Mouse (Mus musculus): ENCODE measurements at regions not wholly inside any gene's neighbourhood (a gene's known extent, or its start where the extent isn't known, plus 50 kb on each side); places are given as distances from the start of the nearest gene placed in this dataset.
"Not testable (repeated sequence)": the region's sequence is repeated elsewhere in the genome, so short reads cannot be mapped to it uniquely, and the experiment has no call there.

DNA sequence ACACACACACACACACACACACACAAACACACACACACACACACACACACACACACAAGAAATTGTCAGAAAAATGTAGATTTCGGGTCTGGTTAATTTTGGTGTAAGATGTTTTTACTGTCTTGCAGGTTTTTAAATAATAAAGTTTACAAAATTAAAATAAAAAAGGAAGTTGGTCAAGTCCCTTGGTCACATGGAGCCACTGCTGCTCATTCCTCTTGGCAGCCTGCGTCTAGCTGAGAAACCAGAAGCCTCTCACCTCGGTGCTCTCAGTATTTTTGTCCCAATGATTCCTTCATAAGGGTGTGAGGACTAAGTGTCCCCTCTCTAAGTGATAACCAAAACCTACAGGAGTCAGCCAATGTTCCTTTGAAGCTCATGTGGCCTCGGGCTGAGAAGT lies 76.8 kb upstream of the Smg1 start:
- no peak for DNase-seq (ENCODE audit: low spot score in 2 of 2)

DNA sequence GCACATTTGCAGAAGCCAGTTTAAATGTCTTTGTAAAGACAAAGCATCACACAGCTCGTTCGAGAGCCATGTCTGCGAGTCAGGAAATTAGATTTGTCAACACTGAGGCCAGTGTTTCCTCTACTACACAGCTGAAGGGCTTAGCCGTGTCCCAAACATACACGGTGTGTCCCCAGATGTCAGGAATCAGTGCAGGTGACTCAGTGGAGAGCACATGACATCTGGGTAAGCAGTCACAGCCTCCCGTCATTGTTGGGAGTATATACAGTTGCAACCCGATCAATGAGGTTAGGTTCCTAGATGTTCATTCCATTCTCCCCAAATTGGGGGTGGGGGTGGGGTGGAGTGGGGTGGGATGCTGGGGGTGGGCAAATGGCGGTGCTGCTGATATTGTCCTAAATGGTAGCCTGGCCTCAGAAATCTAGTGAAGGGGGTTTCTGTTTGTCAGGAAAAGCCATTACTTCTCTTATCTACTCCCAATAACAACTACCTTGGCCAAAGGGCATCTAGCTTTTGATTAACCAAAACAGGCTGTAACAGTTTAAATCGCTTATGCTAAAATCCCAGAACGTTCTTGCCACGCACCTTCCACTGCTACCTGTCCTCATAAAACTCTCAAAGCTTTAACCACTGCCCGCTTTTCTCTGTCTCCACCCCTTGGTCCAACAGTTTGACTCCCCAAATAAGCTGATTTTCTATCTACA lies 75.1 kb upstream of the Smg1 start:
- no peak for DNase-seq (ENCODE audit: low spot score in 2 of 2)

DNA sequence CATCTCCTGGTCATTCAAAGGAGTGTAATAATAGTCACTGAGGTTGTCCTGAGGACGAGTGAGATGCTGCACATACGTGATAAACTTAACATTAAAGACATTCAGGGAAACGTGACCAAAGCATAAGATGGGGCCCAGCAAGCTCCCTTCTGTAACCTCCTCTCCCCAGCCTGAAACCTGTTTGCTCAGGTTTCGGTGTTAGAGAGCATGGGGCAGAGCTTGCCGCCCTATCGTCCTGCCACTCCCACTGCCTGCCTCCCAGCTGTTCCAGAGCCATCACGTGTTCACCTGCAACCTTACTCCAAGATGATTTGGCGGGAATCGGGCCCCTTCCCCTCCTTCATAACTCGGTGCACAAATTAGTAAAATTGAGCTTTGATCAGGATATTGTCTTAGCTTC lies 71.4 kb upstream of the Smg1 start:
- not testable (repeated sequence) for DNase-seq (ENCODE audit: low spot score in 2 of 2)

DNA sequence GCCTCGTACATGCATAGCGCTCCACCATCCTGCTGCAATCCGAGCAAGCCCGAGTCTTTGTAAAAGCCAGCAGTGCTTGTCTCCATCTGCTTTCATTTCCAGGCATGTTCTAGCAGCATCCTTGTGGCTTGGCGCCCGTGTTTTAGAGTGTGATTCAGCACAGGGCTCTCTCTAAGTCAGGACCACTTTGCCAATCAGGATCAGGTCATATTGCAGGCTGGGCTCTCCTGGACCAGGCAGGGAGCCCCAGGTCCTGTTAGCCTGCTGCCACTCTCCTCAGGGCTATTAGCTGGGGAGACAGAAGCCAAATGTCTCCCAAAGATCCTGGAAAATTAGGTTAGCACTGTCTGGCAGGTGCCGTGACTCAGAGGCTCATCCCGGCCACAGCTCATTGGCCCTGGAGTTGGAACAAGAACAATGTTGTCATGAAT lies 70.8 kb upstream of the Smg1 start:
- DNase-seq (ENCODE audit: low spot score in 2 of 2) = peak; percentile 19 to 36

DNA sequence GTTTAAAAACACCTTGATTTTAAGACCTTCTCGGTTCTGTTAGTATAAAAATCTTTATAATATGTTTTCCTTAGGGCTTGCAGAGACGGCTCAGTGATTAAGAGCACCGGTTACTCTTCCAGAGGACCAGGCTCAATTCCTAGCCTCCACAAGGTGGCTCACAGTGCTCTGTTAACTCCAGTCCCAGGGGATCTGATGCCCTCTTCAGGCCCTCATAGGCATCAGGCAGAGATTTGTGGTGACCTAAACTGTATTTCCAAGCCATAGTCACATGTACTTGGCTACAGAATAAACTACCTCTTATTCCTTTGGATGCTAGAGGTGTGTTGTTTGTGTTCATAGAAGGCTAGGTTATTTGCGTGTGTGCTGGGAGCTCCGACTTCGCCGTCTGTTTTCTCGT lies 70.3 kb upstream of the Smg1 start:
- peak; percentile 27 to 42 for DNase-seq (ENCODE audit: low spot score in 2 of 2)

DNA sequence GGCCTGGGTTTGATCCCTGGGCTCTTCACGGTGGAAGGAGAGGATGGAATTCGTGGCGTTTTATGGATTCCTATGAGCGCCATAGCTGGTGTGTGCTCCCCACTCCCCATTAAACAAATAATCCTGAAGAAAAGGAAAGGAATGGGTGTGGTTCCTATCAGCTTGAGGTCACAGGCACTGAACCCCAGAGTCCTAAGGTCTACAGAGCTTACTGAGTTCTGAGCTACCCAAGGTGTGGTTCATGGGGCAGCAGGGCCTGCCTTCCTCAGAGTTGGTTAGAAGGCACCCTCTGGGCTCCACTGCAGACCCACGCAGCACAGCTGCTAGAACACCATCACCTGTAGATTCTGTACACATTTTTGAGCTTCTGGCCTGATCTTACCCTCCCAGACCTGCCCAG lies 66.3 kb upstream of the Smg1 start:
- DNase-seq (ENCODE audit: low spot score in 2 of 2) = no peak

DNA sequence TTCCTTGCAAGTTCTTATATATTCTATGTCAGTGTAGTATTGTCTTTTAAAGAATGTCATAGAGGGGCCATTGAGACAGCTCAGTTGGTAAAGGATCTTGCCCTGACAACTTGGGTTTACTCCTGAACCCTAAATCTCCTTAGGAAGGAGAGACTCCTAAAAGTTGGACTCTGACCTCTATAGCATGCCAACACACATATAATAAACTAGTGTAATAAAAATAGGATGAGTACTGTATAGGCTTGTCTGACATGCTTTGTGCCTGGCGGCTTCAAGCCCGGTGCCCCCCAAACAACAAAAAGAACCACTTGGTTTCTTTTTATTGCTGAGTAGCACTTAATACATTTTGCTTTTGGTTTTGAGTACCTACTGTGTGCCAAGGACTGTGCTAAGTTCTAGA lies 65.4 kb upstream of the Smg1 start:
- no peak for DNase-seq (ENCODE audit: low spot score in 2 of 2)

DNA sequence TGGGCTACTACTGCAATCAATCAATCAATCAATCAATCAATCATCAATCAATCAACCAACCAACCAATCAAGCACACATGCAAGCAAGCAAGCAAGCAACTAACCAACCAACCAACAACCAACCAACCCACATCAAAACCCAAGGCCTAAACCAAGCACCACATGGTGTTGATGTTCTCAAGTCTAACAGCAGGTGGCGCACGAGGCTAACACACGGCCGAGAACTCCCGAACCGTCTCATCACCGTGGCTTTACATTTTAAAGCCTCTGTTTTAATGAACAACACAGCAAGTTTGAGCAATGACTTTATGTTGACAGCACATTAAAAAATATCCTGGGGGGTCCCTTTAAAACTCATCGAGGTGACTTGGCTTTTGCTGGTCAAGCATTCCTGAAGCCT lies 61.3 kb upstream of the Smg1 start:
- peak; percentile 81 to 86 for DNase-seq (ENCODE audit: low spot score in 2 of 2)

DNA sequence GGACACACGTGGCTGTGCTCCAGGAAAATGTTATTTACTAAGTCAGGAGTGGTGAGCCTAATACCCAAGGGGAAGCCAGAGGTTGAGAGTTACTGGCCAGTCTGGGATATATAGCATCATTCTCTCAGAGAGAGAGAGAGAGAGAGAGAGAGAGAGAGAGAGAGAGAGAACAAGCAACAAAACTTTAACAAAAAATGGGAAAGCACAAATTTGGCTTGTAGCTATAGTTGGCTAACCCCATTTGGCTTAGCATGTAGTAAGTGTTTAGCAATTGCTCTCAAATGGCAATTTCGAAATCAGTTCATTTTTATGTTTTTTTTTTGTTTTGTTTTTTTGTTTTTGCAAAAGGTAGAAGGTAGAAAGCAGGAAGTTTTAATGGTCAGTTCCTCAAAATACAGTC lies 60.9 kb upstream of the Smg1 start:
- DNase-seq (ENCODE audit: low spot score in 2 of 2) = no peak

DNA sequence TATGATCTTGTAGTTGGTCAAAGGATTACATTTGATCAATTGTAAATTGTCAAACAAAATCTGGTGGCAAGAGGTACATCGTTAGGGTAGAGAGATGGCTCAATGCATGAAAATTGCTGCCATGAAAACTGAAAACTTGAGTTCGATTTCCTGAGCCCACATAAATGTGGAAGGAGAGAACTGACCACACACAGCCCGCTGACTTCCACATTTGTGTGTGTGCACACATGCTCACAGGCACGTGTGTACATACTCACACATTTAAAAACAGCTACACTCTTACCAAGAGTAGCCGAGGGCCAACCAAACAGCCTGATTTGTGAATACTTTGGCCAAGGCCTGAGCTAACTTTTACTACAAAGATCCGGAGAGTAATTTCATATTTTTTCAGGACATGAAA lies 60.5 kb upstream of the Smg1 start:
- no peak for DNase-seq (ENCODE audit: low spot score in 2 of 2)

DNA sequence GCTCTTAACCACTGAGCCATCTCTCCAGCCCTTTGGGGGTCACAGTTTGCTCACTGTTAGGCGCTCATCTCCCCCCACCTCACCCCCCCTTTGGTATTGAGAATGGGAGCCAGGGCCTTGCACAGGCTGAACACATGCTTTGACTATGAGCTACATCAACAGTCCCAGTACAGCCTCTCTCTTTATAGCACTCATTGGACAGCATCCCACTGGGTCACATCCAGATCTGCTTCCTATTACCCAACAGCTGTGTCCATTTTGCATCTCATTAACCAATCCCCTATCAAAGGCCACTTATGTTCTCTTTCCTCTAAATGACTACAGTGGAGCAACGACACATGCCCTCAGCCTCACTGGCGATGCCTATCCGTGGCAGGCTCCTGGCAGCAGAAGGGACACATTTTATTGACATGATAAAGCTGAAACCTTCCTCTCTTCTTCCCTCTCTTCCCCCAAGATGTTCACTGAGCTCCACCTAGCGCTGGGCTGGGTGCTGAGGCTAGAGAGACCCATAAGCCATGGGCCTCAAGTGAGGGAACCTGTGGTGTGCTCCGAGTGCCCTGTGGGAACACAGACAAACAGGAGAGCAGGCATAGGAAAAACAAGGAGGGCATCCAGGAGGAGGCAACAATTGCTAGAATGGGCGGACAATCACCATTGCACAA lies 57.3 kb upstream of the Smg1 start:
- DNase-seq (ENCODE audit: low spot score in 2 of 2) = peak; percentile 15 to 19

DNA sequence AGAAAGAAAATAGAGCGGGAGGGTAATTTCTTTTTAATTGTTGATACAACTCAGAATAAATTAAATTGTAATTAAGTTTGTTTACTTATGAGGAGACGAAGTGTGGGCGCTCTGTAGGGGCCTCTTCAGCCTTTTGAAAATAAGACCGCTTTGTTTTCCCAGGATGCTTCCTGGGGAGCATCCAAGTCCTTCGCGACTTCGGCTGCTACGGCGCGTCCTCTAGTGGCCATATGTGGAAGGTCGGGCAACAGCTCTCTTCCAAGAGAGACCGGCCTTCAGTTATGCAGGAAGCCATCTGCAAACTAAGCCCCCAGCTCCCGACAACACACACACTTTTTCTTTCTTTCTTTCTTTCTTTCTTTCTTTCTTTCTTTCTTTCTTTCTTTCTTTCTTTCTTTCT lies 54.1 kb upstream of the Smg1 start:
- DNase-seq (ENCODE audit: low spot score in 2 of 2) = peak; percentile 82 to 88

DNA sequence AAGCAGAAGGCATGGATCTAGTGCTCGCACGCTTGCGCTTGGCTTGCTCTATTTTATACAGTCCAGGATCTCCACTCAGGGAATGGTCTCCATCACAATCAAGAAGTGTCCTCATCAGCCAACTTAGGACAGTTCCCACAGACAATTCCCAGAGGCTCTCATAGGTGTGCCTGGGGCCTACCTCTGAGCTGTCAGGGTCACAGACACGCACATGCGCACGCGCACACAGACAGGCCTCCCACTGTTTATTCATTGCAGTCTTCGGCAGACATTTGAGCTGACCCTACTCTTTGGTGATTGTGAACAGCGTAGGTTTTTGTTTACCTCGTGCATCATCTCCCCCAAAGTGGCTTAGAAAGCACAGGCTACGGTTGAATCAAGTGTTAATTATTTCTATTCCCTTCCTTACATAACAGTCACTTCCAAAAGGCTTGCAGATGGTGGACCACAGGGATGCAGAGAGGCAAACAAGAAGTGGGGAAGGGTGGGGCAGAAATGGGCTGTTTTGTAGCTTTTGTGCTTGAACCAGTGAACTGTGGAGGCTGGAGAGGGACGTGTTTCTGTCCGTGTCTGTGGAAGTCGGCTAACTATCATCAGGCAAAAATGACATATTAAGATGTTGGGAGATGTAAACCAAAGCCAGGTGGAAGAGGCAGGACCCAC lies 53.5 kb upstream of the Smg1 start:
- no peak for DNase-seq (ENCODE audit: low spot score in 2 of 2)

DNA sequence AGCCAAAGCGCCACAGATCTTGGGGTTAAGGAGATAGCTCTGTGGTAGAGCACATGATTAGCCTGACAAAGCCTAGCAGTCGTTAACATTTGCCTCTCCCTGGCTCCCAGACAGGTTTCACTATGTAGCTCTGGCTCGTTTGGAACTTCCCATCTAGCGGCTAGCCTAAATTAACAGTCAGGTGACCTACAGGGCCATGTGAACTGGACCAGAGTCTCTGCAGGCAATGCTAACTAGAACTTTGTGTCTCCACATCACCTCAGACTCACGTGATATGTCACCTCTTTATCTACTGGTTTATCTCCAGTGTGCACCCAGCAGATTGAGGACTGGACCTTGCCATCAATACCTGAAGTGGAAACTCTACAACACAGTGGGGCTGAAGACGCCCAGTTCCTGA lies 52.4 kb upstream of the Smg1 start:
- no peak for DNase-seq (ENCODE audit: low spot score in 2 of 2)

DNA sequence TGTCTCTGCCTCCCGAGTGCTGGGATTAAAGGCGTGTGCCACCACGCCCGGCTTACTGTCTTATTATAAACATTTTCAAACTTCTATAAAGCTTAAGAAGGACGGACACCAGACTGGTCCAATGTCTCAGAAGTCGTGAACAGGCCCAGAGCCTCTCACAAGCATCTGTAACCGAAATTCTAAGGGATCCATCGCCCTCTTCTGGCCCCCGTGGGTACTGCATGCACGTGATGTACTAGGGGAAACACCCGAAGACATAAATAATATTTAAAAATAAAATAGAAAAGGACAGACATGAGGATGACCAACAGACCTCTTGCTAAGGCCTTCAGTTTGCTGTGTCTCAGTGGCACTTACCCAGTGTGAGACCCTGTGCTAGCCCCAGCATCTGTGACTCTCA lies 51.8 kb upstream of the Smg1 start:
- no peak for DNase-seq (ENCODE audit: low spot score in 2 of 2)

DNA sequence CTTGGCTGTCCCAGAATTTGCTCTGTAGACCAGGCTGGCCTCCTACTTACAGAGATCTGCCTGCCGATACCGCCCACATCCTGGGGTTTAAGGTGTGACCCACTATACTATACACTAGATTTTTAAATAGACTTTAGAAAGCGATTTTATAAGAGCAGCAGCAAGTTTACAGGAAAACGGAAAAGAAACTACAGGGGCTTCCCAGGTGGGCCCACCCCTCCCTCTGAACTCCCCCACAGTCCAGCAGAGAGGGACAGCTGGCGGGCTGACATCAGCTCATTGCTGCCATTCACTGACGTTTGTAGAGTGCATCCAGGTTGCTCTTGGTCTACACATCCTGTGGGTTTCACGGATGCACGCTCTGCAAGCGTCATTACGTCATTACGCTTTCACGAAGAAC lies 51.2 kb upstream of the Smg1 start:
- no peak for DNase-seq (ENCODE audit: low spot score in 2 of 2)
